Mouse (Mus musculus) spleen, postnatal 4 days (tissue): ENCODE measurements around the gene Yap1.

Source experiments
- DNase-seq, 2 experiments: peaks; one replicate each; pipeline ENCODE4 v3.0.0; 2022; ENCODE audit warnings: low spot score in 2 of 2

The Yap1 gene

GRCm38 (mm10) chr9:8004370-8004991 lies at the start of gene Yap1:
Gene Yap1, minus strand, starts transcription at chr9:8004596.
- DNase-seq = peak; percentile 32 to 69

GRCm38 (mm10) chr9:8043044-8043387 lies 38.6 kb upstream of the Yap1 start:
- no peak for DNase-seq

DNA sequence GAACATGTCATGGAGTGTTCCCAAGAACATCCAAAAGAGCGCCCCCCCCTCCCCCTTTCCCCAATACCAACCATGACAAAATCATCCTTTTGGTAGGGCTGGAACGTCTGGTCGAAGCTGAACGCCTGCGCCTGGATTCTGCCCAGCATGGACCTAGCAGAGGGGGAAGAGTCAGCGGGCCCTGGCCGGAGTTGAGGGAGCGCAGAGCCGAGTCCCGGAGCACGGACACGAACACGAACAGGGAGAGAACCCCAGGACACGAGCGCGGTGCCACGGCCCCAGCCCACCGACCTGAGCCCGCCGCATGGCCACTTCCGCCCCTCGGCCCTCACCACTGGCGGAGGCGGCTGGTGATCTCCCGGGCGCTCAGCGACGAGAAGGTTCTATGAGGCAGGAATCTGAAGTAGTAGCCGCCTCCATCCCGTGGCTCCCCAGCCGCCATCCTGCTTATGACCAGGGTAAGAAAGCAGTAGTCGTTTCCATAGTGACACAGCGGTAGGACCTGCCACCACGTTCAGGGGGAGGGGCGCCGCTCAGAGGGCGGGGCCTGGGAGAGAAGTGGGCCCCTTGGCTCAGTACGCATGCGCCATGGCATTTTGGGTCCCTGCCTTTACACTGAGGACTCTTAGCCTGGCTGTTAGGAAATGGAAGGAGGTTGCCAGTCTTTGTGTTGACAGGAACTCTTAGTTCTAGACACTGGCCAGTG lies 38.1 kb upstream of the Yap1 start, which contains the start of gene Cfap300:
Gene Cfap300, minus strand, starts transcription at position 486 of the 706 bp plus-strand sequence.
- DNase-seq = peak; percentile 80 to 88

DNA sequence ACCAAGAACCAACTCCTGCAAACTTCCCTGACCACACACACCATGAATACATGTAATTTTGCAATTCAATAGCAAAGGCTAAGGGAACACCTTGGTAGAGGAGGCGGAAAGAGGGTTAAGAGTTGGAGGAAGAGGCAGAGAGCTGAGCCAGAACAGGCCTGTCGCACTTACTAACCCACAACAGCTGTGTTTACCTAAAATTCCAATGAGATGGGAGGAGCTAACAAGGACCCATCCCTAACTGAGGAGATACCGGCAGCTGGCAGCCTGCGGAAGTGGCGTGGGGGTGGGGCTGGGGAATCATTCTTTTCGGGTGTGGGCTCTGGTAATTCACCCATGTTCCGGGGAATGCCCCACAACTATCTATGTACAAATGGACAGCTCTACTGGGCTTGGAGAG lies 31.1 kb upstream of the Yap1 start:
- DNase-seq = no peak

DNA sequence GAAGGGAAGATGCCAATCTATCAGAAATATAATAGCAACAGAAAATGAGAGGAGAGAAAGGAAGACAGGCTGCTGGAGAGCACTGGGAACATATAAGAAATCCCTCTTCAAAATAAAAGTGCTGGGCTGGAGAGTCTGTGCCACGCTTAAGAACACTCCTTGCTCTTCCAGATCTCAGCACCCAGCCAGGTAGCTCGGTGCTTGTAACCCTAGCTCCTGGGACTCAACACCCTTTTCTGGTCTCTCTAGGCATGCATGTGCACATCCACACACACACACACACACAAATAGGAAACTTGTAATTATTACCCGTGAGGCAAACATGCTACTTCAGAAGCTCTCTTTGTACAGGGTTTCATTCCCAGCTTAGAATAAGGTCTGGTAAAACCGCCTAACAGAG lies 30.7 kb upstream of the Yap1 start:
- DNase-seq = no peak

DNA sequence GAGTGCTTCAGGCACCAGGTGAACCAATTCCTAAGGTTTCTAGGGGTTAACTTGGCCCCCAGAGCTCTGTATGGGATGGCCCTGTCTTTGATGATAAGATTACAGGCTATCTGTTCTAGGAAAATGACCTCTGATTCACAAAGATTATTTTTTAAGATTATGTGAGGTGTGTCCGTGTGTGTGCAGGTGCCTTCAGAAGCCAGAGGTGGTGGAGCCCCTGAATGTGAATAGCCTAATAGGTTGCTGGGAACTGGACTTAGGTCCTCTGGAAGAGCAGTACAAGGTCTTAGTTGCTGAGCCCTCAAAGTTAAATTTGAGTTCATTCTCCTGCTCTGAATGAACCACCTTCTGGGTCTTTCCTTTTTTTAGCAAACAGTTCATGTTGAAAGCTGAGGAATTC lies 29.7 kb upstream of the Yap1 start:
- no peak for DNase-seq

DNA sequence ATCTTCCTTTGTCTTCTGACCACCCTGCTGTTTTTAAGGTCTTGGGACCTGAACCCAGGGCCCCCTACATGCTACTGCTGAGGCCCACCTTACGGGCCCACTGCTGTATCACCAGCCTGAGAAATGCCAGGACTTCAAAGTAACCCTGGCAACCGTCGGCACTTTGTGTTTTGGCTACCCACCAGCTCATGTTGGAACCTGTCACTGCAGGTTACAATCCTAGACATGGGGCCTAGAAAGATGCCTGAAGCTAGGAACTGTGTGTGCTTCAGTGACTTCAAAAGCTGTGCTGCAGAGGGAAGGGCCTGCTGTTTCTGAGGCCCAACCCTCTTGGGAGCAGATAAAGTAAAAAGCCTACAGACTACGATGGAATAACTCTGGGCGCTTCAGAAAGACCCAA lies 28.5 kb upstream of the Yap1 start:
- DNase-seq = no peak

DNA sequence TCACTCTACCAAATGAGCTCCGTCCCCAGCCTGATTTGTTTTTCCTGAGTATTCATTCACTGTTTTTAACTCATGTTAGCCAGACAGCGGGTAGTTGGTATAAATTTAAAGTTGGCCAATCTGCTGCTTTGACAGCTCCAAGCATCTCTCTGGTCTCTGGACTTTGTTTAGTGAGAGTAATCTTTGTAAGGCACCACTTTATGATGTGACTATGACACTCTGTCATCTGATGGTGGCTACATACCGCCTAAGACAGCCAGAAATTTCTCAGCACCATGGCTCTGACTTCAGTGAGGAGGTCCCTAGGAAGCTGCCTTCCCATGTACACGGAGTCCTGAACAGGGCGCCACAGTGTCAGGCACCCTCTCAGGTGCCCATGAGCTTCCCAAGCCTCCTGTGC lies 14.2 kb upstream of the Yap1 start:
- no peak for DNase-seq

GRCm38 (mm10) chr9:8017253-8017913 lies 13.0 kb upstream of the Yap1 start:
- DNase-seq = peak; percentile 43 to 72

- DNase-seq = no peak
Measured at GRCm38 (mm10) chr9:8003301-8004271, 810 bp downstream of the Yap1 start.

- no peak for DNase-seq
Measured at GRCm38 (mm10) chr9:8002806-8003205, 1.6 kb downstream of the Yap1 start.

DNA sequence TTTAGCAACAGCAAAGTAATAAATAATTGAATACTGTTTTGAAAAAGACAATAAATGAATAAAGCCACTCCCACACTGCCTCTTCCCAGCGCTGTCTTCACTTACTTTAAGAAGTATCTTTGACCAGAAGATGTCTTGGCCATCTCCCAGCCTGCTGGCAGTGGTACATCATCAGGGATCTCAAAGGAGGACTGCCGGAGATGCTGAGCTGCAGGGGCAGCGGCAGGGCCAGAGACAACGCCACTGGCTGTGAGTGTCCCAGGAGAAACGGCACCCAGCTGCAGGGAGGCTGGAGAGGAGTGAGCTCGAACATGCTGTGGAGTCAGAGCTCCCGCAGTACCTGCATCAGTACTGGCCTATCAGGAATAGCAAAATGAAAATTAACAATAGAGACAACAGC lies 3.0 kb downstream of the Yap1 start:
- peak in 1 of 2 experiments; percentile 62 for DNase-seq

- DNase-seq = no peak
Measured at GRCm38 (mm10) chr9:7994275-7994674, 10.1 kb downstream of the Yap1 start.

- no peak for DNase-seq
Measured at GRCm38 (mm10) chr9:7992651-7993050, 11.7 kb downstream of the Yap1 start.

- DNase-seq = no peak
Measured at GRCm38 (mm10) chr9:7990897-7991296, 13.5 kb downstream of the Yap1 start.

DNA sequence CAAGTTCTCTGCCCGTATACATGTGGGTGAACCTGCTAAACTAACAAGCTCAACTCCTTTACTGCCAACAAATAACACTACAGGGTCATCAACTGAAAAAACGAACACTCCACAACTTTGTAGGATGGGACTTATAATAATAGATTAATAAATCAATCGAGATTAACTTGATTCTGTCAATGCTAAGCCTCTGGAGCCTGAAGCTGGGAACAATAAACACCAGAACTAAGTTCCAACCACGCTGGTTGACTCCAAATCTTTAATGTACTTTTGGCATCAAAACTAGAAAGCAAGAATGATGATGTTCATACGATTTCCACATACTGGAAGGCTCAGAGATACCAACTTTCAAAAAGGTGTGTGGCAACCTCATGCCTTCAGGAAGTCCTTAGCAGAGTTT lies 17.3 kb downstream of the Yap1 start:
- DNase-seq = no peak

DNA sequence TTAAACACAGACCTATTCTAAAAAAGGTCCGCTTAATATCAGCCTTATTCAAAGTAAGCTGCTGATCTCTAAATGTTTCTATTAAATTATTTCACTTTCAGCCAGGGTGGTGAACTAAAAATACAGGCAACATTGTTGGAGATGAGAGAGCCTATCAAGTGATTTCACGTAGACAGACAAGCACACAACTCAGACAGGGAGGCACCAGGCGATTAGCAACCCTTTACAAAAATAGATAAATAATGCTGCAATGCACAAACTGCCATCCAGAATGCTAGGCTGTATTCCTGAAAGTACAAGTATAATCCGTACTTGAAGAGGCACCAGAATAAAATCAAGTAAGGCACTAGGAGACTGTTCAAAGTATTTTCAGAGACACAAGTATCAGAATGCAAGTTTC lies 20.1 kb downstream of the Yap1 start:
- no peak for DNase-seq

DNA sequence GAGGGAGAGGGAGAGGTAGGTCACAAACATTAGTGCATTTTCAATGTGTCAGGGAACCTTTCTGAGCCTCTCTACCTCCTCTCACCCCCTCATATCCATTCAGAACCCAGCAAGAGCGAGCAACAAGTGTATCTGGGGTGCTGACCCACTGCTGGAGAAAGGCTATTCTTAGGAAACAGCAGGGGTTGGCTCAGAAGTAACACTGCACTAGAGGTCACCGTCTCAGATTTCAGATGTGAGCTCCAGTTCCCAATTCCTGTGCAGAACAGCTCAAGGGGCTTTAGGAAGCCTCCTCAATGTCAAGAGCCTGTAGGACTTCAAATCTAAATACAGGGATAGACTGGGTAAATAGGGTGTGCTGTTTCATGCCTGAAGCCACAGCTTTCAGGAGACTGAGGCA lies 20.7 kb downstream of the Yap1 start:
- no peak for DNase-seq

GRCm38 (mm10) chr9:7980162-7980561 lies 24.2 kb downstream of the Yap1 start:
- no peak for DNase-seq

DNA sequence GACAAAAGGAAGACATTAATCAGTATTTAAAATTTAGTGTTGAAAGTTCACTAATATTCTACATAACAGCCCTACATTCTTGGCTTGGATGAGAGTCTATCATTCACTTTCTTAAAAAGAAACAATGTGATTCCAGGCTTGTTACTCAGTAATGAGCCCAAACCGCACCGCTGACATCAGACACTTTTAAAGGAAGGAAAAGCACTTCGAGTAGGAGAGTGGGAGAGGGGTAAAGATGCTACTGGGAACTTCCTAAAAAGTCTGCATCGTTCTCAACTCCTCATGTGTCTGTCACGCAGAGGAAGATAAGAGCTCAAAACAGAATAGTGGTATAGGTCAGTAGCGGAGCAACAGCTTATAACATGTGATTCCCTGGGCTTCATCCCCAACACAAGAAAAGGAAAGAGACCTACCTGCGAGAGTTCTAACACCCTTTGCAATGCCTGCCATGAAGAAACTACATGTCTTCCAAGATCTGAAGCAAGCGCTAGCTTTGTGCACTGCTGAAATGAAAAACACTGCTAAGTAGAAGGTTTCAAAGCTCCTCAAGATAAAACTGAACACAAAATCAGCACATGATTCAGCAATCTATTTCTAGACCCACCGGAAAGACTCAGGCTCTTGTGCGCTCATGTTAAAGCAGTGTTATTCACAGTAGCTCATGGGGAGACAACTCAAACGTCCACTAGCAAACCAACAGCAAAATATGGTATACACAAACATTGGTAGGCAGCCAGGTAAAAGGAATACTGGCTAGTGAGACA lies 25.1 kb downstream of the Yap1 start:
- no peak for DNase-seq

GRCm38 (mm10) chr9:7978502-7978901 lies 25.9 kb downstream of the Yap1 start:
- no peak for DNase-seq
